Mouse (Mus musculus) spleen, adult 2 months (tissue): ENCODE measurements at regions not wholly inside any gene's neighbourhood (a gene's known extent, or its start where the extent isn't known, plus 50 kb on each side); places are given as distances from the start of the nearest gene placed in this dataset.

ENCODE experiments used
- CTCF ChIP-seq: fragments of 200-500 bp; IDR thresholded peaks from 2 replicates; pipeline ENCODE4 v1.5.1; 2011; ENCODE audit warnings: mild to moderate bottlenecking, inconsistent platforms; ENCODE audit not compliant: insufficient read depth, insufficient read length, insufficient replicate concordance; ENCODE audit errors: extremely low read depth
- POLR2A ChIP-seq: fragments of 200-500 bp; IDR thresholded peaks from 2 replicates; pipeline ENCODE4 v1.6.1; 2011; ENCODE audit warnings: low read depth, low read length, inconsistent platforms

DNA sequence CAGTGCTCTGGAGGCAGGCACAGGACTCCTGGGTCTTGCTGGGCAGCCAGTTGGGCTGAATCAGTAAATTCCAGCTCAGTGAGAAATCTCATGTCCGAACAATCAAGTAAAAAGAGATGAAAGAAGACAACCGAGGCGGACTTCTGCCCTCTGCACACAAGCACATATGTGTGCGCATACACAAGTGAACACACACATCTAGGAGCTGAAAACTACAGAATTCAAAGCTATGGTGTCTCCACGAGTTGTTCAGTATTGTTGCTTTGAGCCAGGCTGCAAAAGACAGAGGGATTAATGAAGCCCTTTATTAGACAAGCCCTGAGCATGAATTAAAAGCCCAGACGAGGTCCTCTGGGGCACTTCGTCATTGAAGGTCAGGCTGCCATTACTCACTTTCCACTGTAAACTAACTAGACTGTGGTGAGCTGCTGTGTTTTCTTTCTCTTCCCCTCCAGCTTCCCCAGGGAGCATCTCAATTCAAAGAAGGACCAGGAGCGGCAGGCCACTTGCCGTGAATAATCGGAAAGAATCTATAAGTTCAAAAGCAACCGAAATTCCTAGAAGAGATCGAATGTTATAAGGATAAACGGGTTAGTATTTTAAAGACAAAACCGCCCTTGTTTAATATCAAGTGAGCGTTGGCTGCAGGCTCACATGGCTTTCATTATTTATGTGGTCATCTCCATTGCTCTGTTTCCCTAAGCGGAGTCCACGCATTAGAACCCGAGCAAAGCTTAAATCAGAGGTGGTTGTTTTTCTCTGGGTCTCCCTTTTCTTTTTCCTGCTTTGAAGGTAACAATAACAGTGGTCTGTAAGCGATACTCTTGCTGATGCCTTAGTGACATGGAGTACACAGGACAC, 52.8 kb upstream of the Sox5 start:
- TF ChIP-seq POLR2A = no peak
- TF ChIP-seq CTCF = no peak
